Comparison of ENCODE assay signal across 11 mouse cellular contexts in the genomic region with DNA sequence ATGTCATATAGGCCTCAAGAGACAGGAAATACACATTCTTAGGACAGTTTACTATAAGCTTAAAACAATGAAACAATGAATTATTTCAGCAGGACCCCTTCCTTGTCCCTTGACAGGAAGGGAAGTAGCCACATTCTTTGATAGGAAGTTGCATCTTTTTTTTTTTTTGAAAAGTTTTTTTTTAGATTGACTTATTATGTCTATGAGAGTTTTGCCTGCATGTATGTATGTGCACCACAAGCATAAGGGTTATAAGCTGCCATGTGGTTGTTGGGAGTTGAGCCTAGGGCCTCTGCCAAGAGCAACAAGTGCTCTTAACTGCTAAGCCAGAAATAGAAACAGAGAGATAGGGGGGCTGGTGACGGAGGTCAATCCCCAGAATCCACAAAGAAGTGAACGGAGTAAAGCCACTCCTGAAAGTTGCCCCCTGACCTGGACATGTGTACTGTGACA. TPM values are rescaled to one million over a fixed set of nuclear protein-coding genes. Genes with fewer than 3 reads are reported as not detected.
DNase-seq lines count a peak whose midpoint lies in the region; ATAC-seq and TF ChIP-seq lines count a peak whose summit lies in the region.
"Had no signal": no experiment of that assay in that cellular context is flagged by ENCODE, and none has a peak within 500 bp of the region (broad histone marks: within the 10 kb centered on the region; RNA-seq: fewer than 3 reads in every experiment).

No protein-coding gene starts in this region.

- no peak for ATAC-seq in kidney, postnatal 0 days (replicated peaks; ENCODE audit: low FRiP score, low read depth)
- ATAC-seq in heart, embryonic 13.5 days (ENCODE audit: extremely low read depth, insufficient number of reproducible peaks, low FRiP score, low TSS enrichment), result peak; percentile 51
- no peak for ATAC-seq in stomach, postnatal 0 days (ENCODE audit: low FRiP score, low TSS enrichment)
- ATAC-seq: Patski had no signal

- no peaks in the 10 kb centered on the region; the same call in 1 of the 2 replicates for H3K4me1 ChIP-seq in kidney, postnatal 0 days (replicated peaks; ENCODE audit: insufficient read depth, low read length)
- peaks cover 18% of the 10 kb centered on the region for H3K4me1 ChIP-seq in thymus, adult 2 months (replicated peaks; ENCODE audit: control insufficient read depth, insufficient read depth, low read length)
- H3K4me1 ChIP-seq in heart, embryonic 13.5 days, result peaks cover 45% of the 10 kb centered on the region
- 0 out of 2 replicates have a peak, but pooled peaks cover 2% of the 10 kb centered on the region for H3K4me1 ChIP-seq in stomach, postnatal 0 days (replicated peaks; ENCODE audit: control insufficient read depth, insufficient read depth)
- H3K4me1 ChIP-seq: embryonic facial prominence, embryonic 12.5 days had no signal

- H3K9me3 ChIP-seq in kidney, postnatal 0 days (replicated peaks; ENCODE audit: low read length), result no peaks in the 10 kb centered on the region
- H3K9me3 ChIP-seq in heart, embryonic 13.5 days, result no peaks in the 10 kb centered on the region
- H3K9me3 ChIP-seq in stomach, postnatal 0 days (ENCODE audit: control insufficient read depth, low read length), result no peaks in the 10 kb centered on the region
- H3K9me3 ChIP-seq: embryonic facial prominence, embryonic 12.5 days had no signal

- H3K27ac ChIP-seq in kidney, postnatal 0 days, result peak overlapping the region; percentile 81
- H3K27ac ChIP-seq in thymus, adult 2 months (ENCODE audit: control insufficient read depth, insufficient read depth, low read length), result peak overlapping the region; percentile 82
- H3K27ac ChIP-seq in heart, embryonic 13.5 days (replicated peaks), result peak overlapping the region; percentile 96
- H3K27ac ChIP-seq in stomach, postnatal 0 days (replicated peaks), result 0 out of 2 replicates have a peak overlapping the region, but pooled peaks have one; percentile 14
- H3K27ac ChIP-seq: embryonic facial prominence, embryonic 12.5 days had no signal

- H3K4me2 ChIP-seq in kidney, postnatal 0 days (ENCODE audit: low read length), result no peak overlapping the region
- H3K4me2 ChIP-seq in heart, embryonic 13.5 days, result peak overlapping the region; percentile 39
- no peak overlapping the region for H3K4me2 ChIP-seq in stomach, postnatal 0 days (replicated peaks; ENCODE audit: low read depth)
- H3K4me2 ChIP-seq: embryonic facial prominence, embryonic 12.5 days had no signal

- H3K4me3 ChIP-seq in kidney, postnatal 0 days (replicated peaks; ENCODE audit: low read depth, low read length), result no peak overlapping the region
- no peak overlapping the region for H3K4me3 ChIP-seq in thymus, adult 2 months (ENCODE audit: control insufficient read depth, insufficient read depth, low read length)
- H3K4me3 ChIP-seq in heart, embryonic 13.5 days, result no peak overlapping the region
- H3K4me3 ChIP-seq in stomach, postnatal 0 days (ENCODE audit: low read depth, low read length), result no peak overlapping the region
- H3K4me3 ChIP-seq: embryonic facial prominence, embryonic 12.5 days had no signal

- no peaks in the 10 kb centered on the region for H3K27me3 ChIP-seq in kidney, postnatal 0 days (ENCODE audit: insufficient read depth, low read length)
- H3K27me3 ChIP-seq in thymus, adult 2 months (ENCODE audit: control insufficient read depth, insufficient read depth, low read length), result no peaks in the 10 kb centered on the region
- no peaks in the 10 kb centered on the region for H3K27me3 ChIP-seq in heart, embryonic 13.5 days (replicated peaks)
- no peaks in the 10 kb centered on the region for H3K27me3 ChIP-seq in stomach, postnatal 0 days (ENCODE audit: control insufficient read depth, insufficient read depth, low read length)
- H3K27me3 ChIP-seq: embryonic facial prominence, embryonic 12.5 days; Patski had no signal

- TF ChIP-seq CTCF in kidney, postnatal 0 days (IDR thresholded peaks at IDR 0.05; ENCODE audit: low read depth), result no peak
- TF ChIP-seq CTCF in thymus, adult 2 months (IDR thresholded peaks at IDR 0.05; ENCODE audit: borderline replicate concordance, control insufficient read depth, extremely low read depth, insufficient read depth, low read length, poor library complexity), result no peak
- no peak for TF ChIP-seq CTCF in stomach, postnatal 0 days (IDR thresholded peaks at IDR 0.05; ENCODE audit: low read depth)

- no peak overlapping the region for H3K9ac ChIP-seq in kidney, postnatal 0 days (ENCODE audit: low read depth, low read length)
- H3K9ac ChIP-seq in heart, embryonic 13.5 days, result peak overlapping the region; percentile 71
- H3K9ac ChIP-seq in stomach, postnatal 0 days (ENCODE audit: low read length), result no peak overlapping the region
- H3K9ac ChIP-seq: embryonic facial prominence, embryonic 12.5 days had no signal

- peak; percentile 71 for DNase-seq in kidney, postnatal 0 days (ENCODE audit: low spot score)
- DNase-seq in kidney, adult 18-20 months, result no peak
- no peak for DNase-seq in thymus, adult 2 months
- DNase-seq in thymus, postnatal 25 days, result no peak
- DNase-seq in stomach, postnatal 0 days (ENCODE audit: low spot score), result no peak
- DNase-seq in layer of hippocampus, adult 11-12 months (ENCODE audit: low spot score), result no peak
- no peak for DNase-seq in thymus, postnatal 4 days
- DNase-seq: gastrocnemius, postnatal 10 days had no signal

- 33% methylated on average over 2 of the region's 2 CpGs for WGBS in kidney, postnatal 0 days
- 80% methylated on average over 2 of the region's 2 CpGs for WGBS in thymus, adult 2 months
- WGBS in heart, embryonic 13.5 days, result 8% methylated on average over 2 of the region's 2 CpGs
- WGBS in stomach, postnatal 0 days, result 53% methylated on average over 2 of the region's 2 CpGs

- no peak for TF ChIP-seq POLR2A in thymus, adult 2 months (IDR thresholded peaks at IDR 0.05; ENCODE audit: control insufficient read depth, extremely low read depth, insufficient read depth, low read length, poor library complexity)

- peaks cover 56% of the 10 kb centered on the region for H3K36me3 ChIP-seq in kidney, postnatal 0 days (ENCODE audit: insufficient read depth, low read length)
- peaks cover 56% of the 10 kb centered on the region for H3K36me3 ChIP-seq in thymus, adult 2 months (ENCODE audit: control insufficient read depth, insufficient read depth, low read length)
- peaks cover 75% of the 10 kb centered on the region for H3K36me3 ChIP-seq in heart, embryonic 13.5 days
- H3K36me3 ChIP-seq in stomach, postnatal 0 days (ENCODE audit: control insufficient read depth, insufficient read depth, low read length), result peaks cover 27% of the 10 kb centered on the region

- no peak for TF ChIP-seq EP300 in stomach, postnatal 0 days (optimal IDR thresholded peaks at IDR 0.05)

RNA-seq across cellular contexts. Expression of gene Inpp5k, which starts 6.7 kb away (rescaled TPM):
- polyA plus RNA-seq in kidney, postnatal 0 days (2015; fragmentation: Nextera tagmentation; extraction: Ambion mirVana), result 35.9 and 38.6 TPM in 2 replicates
- polyA plus RNA-seq in thymus, adult 2 months (2012; rRNA removed), result 149 and 164 TPM in 2 replicates
- polyA plus RNA-seq in heart, embryonic 13.5 days (2015; fragmentation: Nextera tagmentation; extraction: Ambion mirVana), result 18.9 and 20.9 TPM in 2 replicates
- polyA plus RNA-seq in stomach, postnatal 0 days (2015; fragmentation: Nextera tagmentation; extraction: Ambion mirVana), result 19.0 and 22.4 TPM in 2 replicates

RNA-seq across cellular contexts. Expression of gene Myo1c, which starts 26.2 kb away (rescaled TPM):
- polyA plus RNA-seq in kidney, postnatal 0 days (2015; fragmentation: Nextera tagmentation; extraction: Ambion mirVana), result 55.3 and 60.8 TPM in 2 replicates
- polyA plus RNA-seq in thymus, adult 2 months (2012; rRNA removed), result 78.0 and 90.2 TPM in 2 replicates
- 58.4 and 58.7 TPM in 2 replicates for polyA plus RNA-seq in heart, embryonic 13.5 days (2015; fragmentation: Nextera tagmentation; extraction: Ambion mirVana)
- 41.8 and 41.9 TPM in 2 replicates for polyA plus RNA-seq in stomach, postnatal 0 days (2015; fragmentation: Nextera tagmentation; extraction: Ambion mirVana)

RNA-seq across cellular contexts. Expression of gene Pitpna, which starts 36.2 kb away (rescaled TPM):
- polyA plus RNA-seq in kidney, postnatal 0 days (2015; fragmentation: Nextera tagmentation; extraction: Ambion mirVana), result 68.9 and 69.8 TPM in 2 replicates
- polyA plus RNA-seq in thymus, adult 2 months (2012; rRNA removed), result 99.7 and 108 TPM in 2 replicates
- polyA plus RNA-seq in heart, embryonic 13.5 days (2015; fragmentation: Nextera tagmentation; extraction: Ambion mirVana), result 54.4 and 56.7 TPM in 2 replicates
- 79.3 and 84.3 TPM in 2 replicates for polyA plus RNA-seq in stomach, postnatal 0 days (2015; fragmentation: Nextera tagmentation; extraction: Ambion mirVana)

RNA-seq across cellular contexts. Expression of gene Crk, which starts 54.9 kb away (rescaled TPM):
- 106 and 112 TPM in 2 replicates for polyA plus RNA-seq in kidney, postnatal 0 days (2015; fragmentation: Nextera tagmentation; extraction: Ambion mirVana)
- polyA plus RNA-seq in thymus, adult 2 months (2012; rRNA removed), result 46.7 and 85.4 TPM in 2 replicates
- 84.8 and 93.1 TPM in 2 replicates for polyA plus RNA-seq in heart, embryonic 13.5 days (2015; fragmentation: Nextera tagmentation; extraction: Ambion mirVana)
- polyA plus RNA-seq in stomach, postnatal 0 days (2015; fragmentation: Nextera tagmentation; extraction: Ambion mirVana), result 63.5 and 68.8 TPM in 2 replicates

Comparison
In these comparisons a context has a peak if more than half of its experiments do, and no peak if none do; other contexts are left out.
1. H3K27ac ChIP-seq: peak in every context shown above with its lines; median percentile 96 in heart, embryonic 13.5 days; 82 in thymus, adult 2 months; 81 in kidney, postnatal 0 days; 14 in stomach, postnatal 0 days.